Mouse (Mus musculus) stomach, postnatal 0 days (tissue): ENCODE results near the gene Gstp1. TPM values are rescaled to one million over a fixed set of nuclear protein-coding genes. Genes with fewer than 3 reads are reported as not detected.
A peak's percentile ranks its signal among the peaks of the same experiment; 100 is the strongest.
"Not testable (repeated sequence)": the region's sequence is repeated elsewhere in the genome, so short reads cannot be mapped to it uniquely, and the experiment has no call there.

Experiments used
- ATAC-seq: fragments of 200-750 bp; cut with Nextera tagmentation; 2 replicates; pipeline ENCODE4 v1.8.0; 2017; ENCODE audit not compliant: low FRiP score, low TSS enrichment
- DNase-seq: peaks from one replicate; pipeline ENCODE4 v3.0.0-alpha.2; 2016; ENCODE audit warnings: low spot score
- H3K27ac ChIP-seq: fragments of 300-500 bp; sonication (generic); replicated peaks from 2 replicates; pipeline ENCODE4 v1.5.1; 2014; ENCODE audit warnings: mild to moderate bottlenecking, control low read depth
- H3K27me3 ChIP-seq: fragments of 300-500 bp; sonication (generic); 2 replicates; pipeline ENCODE4 v1.6.1; 2014; ENCODE audit warnings: low read length; ENCODE audit not compliant: control insufficient read depth, insufficient read depth
- H3K36me3 ChIP-seq: fragments of 300-500 bp; sonication (generic); 2 replicates; pipeline ENCODE4 v1.6.1; 2014; ENCODE audit warnings: low read length, mixed read lengths; ENCODE audit not compliant: control insufficient read depth, insufficient read depth
- H3K4me1 ChIP-seq: fragments of 300-500 bp; sonication (generic); replicated peaks from 2 replicates; pipeline ENCODE4 v1.6.1; 2014; ENCODE audit warnings: antibody characterized with exemption; ENCODE audit not compliant: control insufficient read depth, insufficient read depth
- H3K4me2 ChIP-seq: fragments of 300-500 bp; sonication (generic); replicated peaks from 2 replicates; pipeline ENCODE4 v1.6.1; 2014; ENCODE audit warnings: low read depth, mild to moderate bottlenecking, control low read depth, moderate library complexity
- H3K4me3 ChIP-seq: fragments of 300-500 bp; sonication (generic); 2 replicates; pipeline ENCODE4 v1.5.1; 2014; ENCODE audit warnings: low read depth, low read length, control low read depth
- H3K9ac ChIP-seq: fragments of 300-500 bp; sonication (generic); 2 replicates; pipeline ENCODE4 v1.6.1; 2014; ENCODE audit warnings: mild to moderate bottlenecking, low read length, control low read depth, mixed read lengths
- H3K9me3 ChIP-seq: fragments of 300-500 bp; sonication (generic); 2 replicates; pipeline ENCODE4 v1.6.1; 2016; ENCODE audit warnings: low read length; ENCODE audit not compliant: control insufficient read depth
- CTCF ChIP-seq: IDR thresholded peaks from 2 replicates; pipeline ENCODE4 v1.5.1; 2016; ENCODE audit warnings: antibody characterized with exemption, low read depth, mild to moderate bottlenecking, moderate library complexity
- EP300 ChIP-seq: optimal IDR thresholded peaks from 2 replicates; pipeline ENCODE3; 2016; ENCODE audit warnings: antibody characterized with exemption
- WGBS: fragments of 180-500 bp; shearing (Covaris S2); extraction: QIAGEN DNeasy Blood & Tissue Kit; methylation state at CpG from one replicate; pipeline ENCODE4 v1.1.7; 2014; 5-methylcytosine and 5-hydroxymethylcytosine counted together
- polyA plus RNA-seq: library from polyadenylated mRNA; unstranded; fragments of >200 nt; fragmentation: Nextera tagmentation; extraction: Ambion mirVana; gene quantifications from 2 replicates; pipeline ENCODE4 v1.2.1, GENCODE M21; 2015

Gstp1 gene
- polyA plus RNA-seq, 1 experiment from 2014 or later = 1,081 TPM

GRCm38 (mm10) chr19:4071406-4071805 lies 33.6 kb upstream of the Gstp1 start:
- no peak overlapping the region for H3K9ac ChIP-seq
- TF ChIP-seq EP300 (no peak), CTCF (no peak)
- DNase-seq = no peak
- H3K9me3 ChIP-seq = no peaks in the 10 kb centered on the region
- H3K27me3 ChIP-seq = no peaks in the 10 kb centered on the region
- H3K4me1 ChIP-seq = no peaks in the 10 kb centered on the region
- no peak overlapping the region for H3K4me2 ChIP-seq
- WGBS = 95% methylated on average over 6 of the region's 6 CpGs
- ATAC-seq = no peak
- no peak overlapping the region for H3K27ac ChIP-seq
- no peaks in the 10 kb centered on the region for H3K36me3 ChIP-seq
- no peak overlapping the region for H3K4me3 ChIP-seq

GRCm38 (mm10) chr19:4070756-4071155 lies 33.0 kb upstream of the Gstp1 start:
- DNase-seq (no peak), ATAC-seq (no peak)
- no peaks in the 10 kb centered on the region for H3K27me3 ChIP-seq
- H3K36me3 ChIP-seq = no peaks in the 10 kb centered on the region
- no peak overlapping the region for H3K9ac ChIP-seq
- 77% methylated on average over 8 of the region's 8 CpGs for WGBS
- H3K9me3 ChIP-seq = no peaks in the 10 kb centered on the region
- TF ChIP-seq EP300 (no peak), CTCF (no peak)
- no peak overlapping the region for H3K4me3 ChIP-seq
- no peak overlapping the region for H3K27ac ChIP-seq
- H3K4me2 ChIP-seq = no peak overlapping the region
- no peaks in the 10 kb centered on the region for H3K4me1 ChIP-seq

- H3K9ac ChIP-seq = no peak overlapping the region
- H3K9me3 ChIP-seq = no peaks in the 10 kb centered on the region
- DNase-seq (no peak), ATAC-seq (no peak)
- no peak overlapping the region for H3K4me2 ChIP-seq
- no peak overlapping the region for H3K27ac ChIP-seq
- H3K27me3 ChIP-seq = no peaks in the 10 kb centered on the region
- no peak for TF ChIP-seq EP300
- TF ChIP-seq CTCF = no peak
- H3K4me3 ChIP-seq = no peak overlapping the region
- no peaks in the 10 kb centered on the region for H3K36me3 ChIP-seq
- H3K4me1 ChIP-seq = no peaks in the 10 kb centered on the region
- whole genome bisulfite sequencing = 66% methylated on average over 15 of the region's 15 CpGs
Measured at GRCm38 (mm10) chr19:4070311-4070710, 32.5 kb upstream of the Gstp1 start.

GRCm38 (mm10) chr19:4068717-4069410 lies 31.1 kb upstream of the Gstp1 start:
- Histone ChIP-seq H3K36me3 (no peaks in the 10 kb centered on the region), H3K27me3 (no peaks in the 10 kb centered on the region), H3K4me2 (no peak overlapping the region), H3K9ac (no peak overlapping the region), H3K27ac (no peak overlapping the region), H3K9me3 (no peaks in the 10 kb centered on the region), H3K4me1 (no peaks in the 10 kb centered on the region), H3K4me3 (no peak overlapping the region)
- no peak for ATAC-seq
- no peak for TF ChIP-seq CTCF
- no peak for TF ChIP-seq EP300
- 51% methylated on average over 15 of the region's 15 CpGs for WGBS
- no peak for DNase-seq

- H3K36me3 ChIP-seq, H3K27ac ChIP-seq, ATAC-seq, H3K4me3 ChIP-seq, H3K4me1 ChIP-seq, H3K9ac ChIP-seq, H3K27me3 ChIP-seq, H3K4me2 ChIP-seq, H3K9me3 ChIP-seq, DNase-seq: not testable (repeated sequence)
- WGBS = 74% methylated on average over 2 of the region's 2 CpGs
Measured at GRCm38 (mm10) chr19:4068242-4068641, 30.5 kb upstream of the Gstp1 start.

- no peak overlapping the region for H3K4me3 ChIP-seq
- H3K4me1 ChIP-seq = no peaks in the 10 kb centered on the region
- H3K4me2 ChIP-seq = no peak overlapping the region
- no peaks in the 10 kb centered on the region for H3K36me3 ChIP-seq
- no peak overlapping the region for H3K9ac ChIP-seq
- no peaks in the 10 kb centered on the region for H3K27me3 ChIP-seq
- no peak overlapping the region for H3K27ac ChIP-seq
- ATAC-seq (peak; percentile 42; the same call in 1 of the 2 replicates), DNase-seq (no peak)
- TF ChIP-seq EP300 (no peak), CTCF (no peak)
- no peaks in the 10 kb centered on the region for H3K9me3 ChIP-seq
Measured at GRCm38 (mm10) chr19:4066877-4067276, 29.1 kb upstream of the Gstp1 start.
